Mouse (Mus musculus) liver, postnatal 0 days (tissue): ENCODE measurements around the gene Rras. TPM values are rescaled to one million over a fixed set of nuclear protein-coding genes. Genes with fewer than 3 reads are reported as not detected.

Source experiments
- ATAC-seq: fragments of 200-750 bp; cut with Nextera tagmentation; 2 replicates; pipeline ENCODE4 v1.8.0; 2017; ENCODE audit warnings: mild to moderate bottlenecking, moderate library complexity
- DNase-seq: peaks from one replicate; pipeline ENCODE4 v3.0.0-alpha.2; 2016
- H3K27ac ChIP-seq: fragments of 300-500 bp; sonication (generic); 2 replicates; pipeline ENCODE4 v1.5.1; 2014; ENCODE audit warnings: antibody characterized with exemption, moderate library complexity, mild to moderate bottlenecking, low read depth
- H3K27me3 ChIP-seq: fragments of 300-500 bp; sonication (generic); 2 replicates; pipeline ENCODE4 v1.6.1; 2014; ENCODE audit warnings: low read length, control low read depth, mixed read lengths; ENCODE audit not compliant: insufficient read depth
- H3K36me3 ChIP-seq: fragments of 300-500 bp; sonication (generic); replicated peaks from 2 replicates; pipeline ENCODE4 v1.6.1; 2014; ENCODE audit warnings: mild to moderate bottlenecking, control low read depth, low read length, moderate library complexity, mixed read lengths; ENCODE audit not compliant: insufficient read depth
- H3K4me1 ChIP-seq: fragments of 300-500 bp; sonication (generic); 2 replicates; pipeline ENCODE4 v1.6.1; 2014; ENCODE audit warnings: antibody characterized with exemption, mild to moderate bottlenecking, control low read depth; ENCODE audit not compliant: insufficient read depth
- H3K4me2 ChIP-seq: fragments of 300-500 bp; sonication (generic); 2 replicates; pipeline ENCODE4 v1.6.1; 2014; ENCODE audit warnings: low read depth, mild to moderate bottlenecking, low read length, moderate library complexity, mixed read lengths
- H3K4me3 ChIP-seq: fragments of 300-500 bp; sonication (generic); 2 replicates; pipeline ENCODE4 v1.5.1; 2014; ENCODE audit warnings: low read depth, low read length
- H3K9ac ChIP-seq: fragments of 300-500 bp; sonication (generic); replicated peaks from 2 replicates; pipeline ENCODE4 v1.6.1; 2014; ENCODE audit warnings: mild to moderate bottlenecking, moderate library complexity
- H3K9me3 ChIP-seq: fragments of 300-500 bp; sonication (generic); 2 replicates; pipeline ENCODE4 v1.6.1; 2016; ENCODE audit warnings: mild to moderate bottlenecking, control low read depth, low read length, mixed read lengths
- CTCF ChIP-seq: sonication (generic); IDR thresholded peaks from 2 replicates; pipeline ENCODE4 v1.5.1; 2016; ENCODE audit warnings: antibody characterized with exemption, low read depth
- EP300 ChIP-seq: IDR thresholded peaks from 2 replicates; pipeline ENCODE4 v1.6.1; 2016; ENCODE audit warnings: antibody characterized with exemption, low read depth, mild to moderate bottlenecking
- WGBS: fragments of 180-500 bp; shearing (Covaris S2); extraction: QIAGEN DNeasy Blood & Tissue Kit; methylation state at CpG from one replicate; pipeline ENCODE4 v1.1.7; 2014; ENCODE audit not compliant: insufficient replicate concordance; 5-methylcytosine and 5-hydroxymethylcytosine counted together
- polyA plus RNA-seq: library from polyadenylated mRNA; unstranded; fragments of >200 nt; fragmentation: Nextera tagmentation; extraction: Ambion mirVana; gene quantifications from 2 replicates; pipeline ENCODE4 v1.2.1, GENCODE M21; 2015

Rras gene
- polyA plus RNA-seq, 1 experiment from 2014 or later, result 25.4 TPM

- Histone ChIP-seq H3K4me2 (no peak overlapping the region), H3K9ac (no peak overlapping the region), H3K27me3 (no peaks in the 10 kb centered on the region), H3K4me1 (no peaks in the 10 kb centered on the region), H3K4me3 (no peak overlapping the region), H3K27ac (no peak overlapping the region), H3K9me3 (no peaks in the 10 kb centered on the region), H3K36me3 (peaks cover 67% of the 10 kb centered on the region)
- ATAC-seq (peak; percentile 81), DNase-seq (peak; percentile 79)
- 57% methylated on average over 7 of the region's 7 CpGs for WGBS
- TF ChIP-seq EP300 (no peak), CTCF (peak; percentile 89)
Observed at GRCm38 (mm10) chr7:45037720-45038361, 20.1 kb downstream of the Rras start.

- no peaks in the 10 kb centered on the region for H3K27me3 ChIP-seq
- H3K36me3 ChIP-seq, result peaks cover 68% of the 10 kb centered on the region
- H3K4me1 ChIP-seq, result no peaks in the 10 kb centered on the region
- no peak overlapping the region for H3K27ac ChIP-seq
- no peak for ATAC-seq
- TF ChIP-seq CTCF, result no peak
- no peak for TF ChIP-seq EP300
- H3K4me2 ChIP-seq, result no peak overlapping the region
- no peak overlapping the region for H3K4me3 ChIP-seq
- H3K9ac ChIP-seq, result no peak overlapping the region
- H3K9me3 ChIP-seq, result no peaks in the 10 kb centered on the region
- DNase-seq, result no peak
- 89% methylated on average over 9 of the region's 9 CpGs for WGBS
Observed at GRCm38 (mm10) chr7:45038411-45038810, 20.6 kb downstream of the Rras start.

GRCm38 (mm10) chr7:45040851-45041250 lies 23.1 kb downstream of the Rras start:
- H3K27me3 ChIP-seq, result no peaks in the 10 kb centered on the region
- TF ChIP-seq CTCF (no peak), EP300 (no peak)
- DNase-seq (no peak), ATAC-seq (no peak)
- no peak overlapping the region for H3K4me2 ChIP-seq
- no peak overlapping the region for H3K9ac ChIP-seq
- H3K36me3 ChIP-seq, result peaks cover 50% of the 10 kb centered on the region
- H3K27ac ChIP-seq, result no peak overlapping the region
- H3K4me1 ChIP-seq, result no peaks in the 10 kb centered on the region
- H3K4me3 ChIP-seq, result no peak overlapping the region
- 84% methylated on average over 9 of the region's 9 CpGs for WGBS
- H3K9me3 ChIP-seq, result no peaks in the 10 kb centered on the region

- no peaks in the 10 kb centered on the region for H3K4me1 ChIP-seq
- DNase-seq, result no peak
- H3K27ac ChIP-seq, result no peak overlapping the region
- H3K9me3 ChIP-seq, result no peaks in the 10 kb centered on the region
- H3K27me3 ChIP-seq, result no peaks in the 10 kb centered on the region
- H3K36me3 ChIP-seq, result peaks cover 53% of the 10 kb centered on the region
- TF ChIP-seq EP300 (no peak), CTCF (no peak)
- no peak for ATAC-seq
- H3K4me2 ChIP-seq, result no peak overlapping the region
- H3K4me3 ChIP-seq, result no peak overlapping the region
- no peak overlapping the region for H3K9ac ChIP-seq
- 89% methylated on average over 14 of the region's 14 CpGs for WGBS
Observed at GRCm38 (mm10) chr7:45043307-45043706, 25.5 kb downstream of the Rras start.

- ATAC-seq, result no peak
- no peak overlapping the region for H3K4me3 ChIP-seq
- no peak for TF ChIP-seq CTCF
- no peak for TF ChIP-seq EP300
- H3K27ac ChIP-seq, result no peak overlapping the region
- H3K4me2 ChIP-seq, result no peak overlapping the region
- 94% methylated on average over 22 of the region's 22 CpGs for WGBS
- no peaks in the 10 kb centered on the region for H3K9me3 ChIP-seq
- DNase-seq, result no peak
- peaks cover 65% of the 10 kb centered on the region for H3K36me3 ChIP-seq
- H3K4me1 ChIP-seq, result no peaks in the 10 kb centered on the region; the same call in 1 of the 2 replicates
- H3K27me3 ChIP-seq, result no peaks in the 10 kb centered on the region
- no peak overlapping the region for H3K9ac ChIP-seq
Observed at GRCm38 (mm10) chr7:45045741-45046140, 28.0 kb downstream of the Rras start.

- Histone ChIP-seq H3K9ac (no peak overlapping the region), H3K9me3 (no peaks in the 10 kb centered on the region), H3K27ac (no peak overlapping the region), H3K4me3 (no peak overlapping the region), H3K4me2 (no peak overlapping the region), H3K36me3 (peaks cover 54% of the 10 kb centered on the region), H3K4me1 (peaks cover 11% of the 10 kb centered on the region), H3K27me3 (no peaks in the 10 kb centered on the region)
- no peak for ATAC-seq
- no peak for TF ChIP-seq EP300
- TF ChIP-seq CTCF, result no peak
- WGBS, result 91% methylated on average over 26 of the region's 26 CpGs
- no peak for DNase-seq
Observed at GRCm38 (mm10) chr7:45046853-45047350, 29.1 kb downstream of the Rras start.
